Mouse (Mus musculus) kidney, embryonic 16.5 days (tissue): ENCODE data around the gene Fli1. TPM values are rescaled to one million over a fixed set of nuclear protein-coding genes. Genes with fewer than 3 reads are reported as not detected.

Source experiments
- ATAC-seq: fragments of 200-750 bp; cut with Nextera tagmentation; 2 replicates; pipeline ENCODE4 v1.8.0; 2017; ENCODE audit warnings: moderate TSS enrichment; ENCODE audit not compliant: low FRiP score, low TSS enrichment
- H3K27ac ChIP-seq: fragments of 300-500 bp; sonication (generic); 2 replicates; pipeline ENCODE4 v1.5.1; 2014; ENCODE audit warnings: low read length
- H3K27me3 ChIP-seq: fragments of 300-500 bp; sonication (generic); 2 replicates; pipeline ENCODE4 v1.6.1; 2014; ENCODE audit warnings: low read length, control low read depth, mixed read lengths; ENCODE audit not compliant: insufficient read depth
- H3K36me3 ChIP-seq: fragments of 300-500 bp; sonication (generic); 2 replicates; pipeline ENCODE4 v1.6.1; 2014; ENCODE audit warnings: low read length, control low read depth, mixed read lengths; ENCODE audit not compliant: insufficient read depth
- H3K4me1 ChIP-seq: fragments of 300-500 bp; sonication (generic); 2 replicates; pipeline ENCODE4 v1.6.1; 2014; ENCODE audit warnings: low read length, control low read depth, mixed read lengths; ENCODE audit not compliant: insufficient read depth
- H3K4me2 ChIP-seq: fragments of 300-500 bp; sonication (generic); replicated peaks from 2 replicates; pipeline ENCODE4 v1.6.1; 2014; ENCODE audit warnings: low read depth, low read length
- H3K4me3 ChIP-seq: fragments of 300-500 bp; sonication (generic); 2 replicates; pipeline ENCODE4 v1.5.1; 2014; ENCODE audit warnings: mild to moderate bottlenecking, low read length
- H3K9ac ChIP-seq: fragments of 300-500 bp; sonication (generic); replicated peaks from 2 replicates; pipeline ENCODE4 v1.6.1; 2014; ENCODE audit warnings: low read length
- H3K9me3 ChIP-seq: fragments of 300-500 bp; sonication (generic); 2 replicates; pipeline ENCODE4 v1.6.1; 2016; ENCODE audit warnings: low read length, control low read depth
- WGBS: fragments of 180-500 bp; shearing (Covaris S2); extraction: QIAGEN DNeasy Blood & Tissue Kit; methylation state at CpG from one replicate; pipeline ENCODE4 v1.1.7; 2014; 5-methylcytosine and 5-hydroxymethylcytosine counted together
- polyA plus RNA-seq: library from polyadenylated mRNA; unstranded; fragments of >200 nt; fragmentation: Nextera tagmentation; extraction: Ambion mirVana; gene quantifications from 2 replicates; pipeline ENCODE4 v1.2.1, GENCODE M21; 2015

Fli1 gene
- polyA plus RNA-seq, 1 experiment from 2014 or later: 30.3 TPM

GRCm38 (mm10) chr9:32495643-32495997 is 47.0 kb downstream of the Fli1 start:
- peaks cover 30% of the 10 kb centered on the region for H3K4me1 ChIP-seq
- H3K9me3 ChIP-seq: no peaks in the 10 kb centered on the region
- no peak overlapping the region for H3K9ac ChIP-seq
- H3K36me3 ChIP-seq: no peaks in the 10 kb centered on the region
- H3K4me2 ChIP-seq: no peak overlapping the region
- no peaks in the 10 kb centered on the region for H3K27me3 ChIP-seq
- no peak overlapping the region for H3K4me3 ChIP-seq
- 42% methylated on average over 7 of the region's 7 CpGs for WGBS
- no peak for ATAC-seq
- no peak overlapping the region for H3K27ac ChIP-seq

- 0 out of 2 replicates have a peak, but pooled peaks have one; percentile 36 for ATAC-seq
These were observed 47.6 kb downstream of the Fli1 start for GRCm38 (mm10) chr9:32494891-32495642.

DNA sequence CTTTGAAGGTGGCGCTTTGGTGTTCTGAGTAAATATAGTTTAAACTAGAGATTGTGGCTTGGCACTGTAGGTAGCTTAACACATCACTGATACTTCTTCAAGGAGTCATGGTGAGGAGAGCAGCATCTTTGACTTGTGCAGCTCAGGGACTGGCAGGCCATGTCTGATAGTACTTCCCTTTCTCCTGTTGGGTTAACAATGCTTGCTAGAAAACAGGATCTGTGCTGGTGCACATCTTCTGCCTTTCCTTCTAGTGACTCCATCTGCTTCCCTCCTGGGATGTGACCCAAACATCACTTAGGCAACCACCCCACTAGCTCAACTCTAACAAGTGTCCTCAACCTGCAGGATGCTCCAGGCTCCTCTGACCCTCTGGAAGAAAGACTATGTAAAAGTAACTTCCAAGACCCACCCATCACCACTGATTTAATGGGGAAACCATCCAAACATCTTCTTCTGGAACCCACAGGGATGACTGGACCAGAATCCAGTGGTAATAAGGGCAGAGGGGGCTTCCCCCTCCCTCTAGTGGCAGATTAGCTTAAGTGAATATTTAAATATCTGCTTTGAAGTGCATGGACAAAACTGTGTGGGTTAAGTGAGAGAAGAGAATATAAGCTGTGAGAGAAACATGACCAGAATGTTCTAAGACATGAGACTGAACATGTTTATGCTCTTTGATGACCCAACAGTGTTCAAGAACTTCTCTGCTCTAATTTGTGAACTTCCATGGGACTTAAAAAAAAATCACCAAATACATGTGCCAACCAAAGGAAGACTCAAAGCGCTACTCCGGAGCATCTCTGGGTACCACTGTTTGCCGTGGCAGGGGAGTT is 48.9 kb downstream of the Fli1 start:
- Histone ChIP-seq H3K9me3 (no peaks in the 10 kb centered on the region), H3K36me3 (no peaks in the 10 kb centered on the region), H3K4me3 (no peak overlapping the region), H3K4me1 (peaks cover 18% of the 10 kb centered on the region), H3K4me2 (no peak overlapping the region), H3K27ac (no peak overlapping the region), H3K9ac (no peak overlapping the region), H3K27me3 (no peaks in the 10 kb centered on the region)
- no peak for ATAC-seq
- 86% methylated on average over 4 of the region's 4 CpGs for WGBS

More at GRCm38 (mm10) chr9:32494891-32495642, 47.6 kb downstream of the Fli1 start:
- Histone ChIP-seq H3K36me3 (no peaks in the 10 kb centered on the region), H3K4me2 (no peak overlapping the region), H3K4me1 (peaks cover 29% of the 10 kb centered on the region), H3K9me3 (no peaks in the 10 kb centered on the region), H3K27ac (no peak overlapping the region), H3K27me3 (no peaks in the 10 kb centered on the region), H3K4me3 (no peak overlapping the region), H3K9ac (no peak overlapping the region)
- 18% methylated on average over 8 of the region's 8 CpGs for WGBS

DNA sequence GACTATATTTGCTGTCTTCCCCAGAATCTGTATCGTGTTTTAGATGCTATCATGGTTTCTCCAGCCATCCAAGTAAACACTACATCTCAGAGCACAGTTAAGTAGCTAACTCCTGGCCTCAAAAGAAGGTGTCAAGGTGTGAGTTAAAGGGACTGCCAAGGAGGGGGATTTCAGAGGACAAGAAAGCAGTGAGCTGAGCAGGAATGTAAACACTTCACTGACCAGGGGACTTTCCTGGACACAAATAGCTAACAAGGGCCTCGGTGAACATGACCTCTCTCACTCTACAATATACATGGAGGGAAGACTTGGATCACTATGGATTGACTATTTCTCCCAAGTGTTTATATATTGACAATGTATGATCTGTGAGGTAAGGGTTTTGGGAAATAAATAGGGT is 49.9 kb downstream of the Fli1 start:
- WGBS: 36% methylated on average over 2 of the region's 2 CpGs
- H3K4me1 ChIP-seq: peaks cover 18% of the 10 kb centered on the region
- ATAC-seq: no peak

DNA sequence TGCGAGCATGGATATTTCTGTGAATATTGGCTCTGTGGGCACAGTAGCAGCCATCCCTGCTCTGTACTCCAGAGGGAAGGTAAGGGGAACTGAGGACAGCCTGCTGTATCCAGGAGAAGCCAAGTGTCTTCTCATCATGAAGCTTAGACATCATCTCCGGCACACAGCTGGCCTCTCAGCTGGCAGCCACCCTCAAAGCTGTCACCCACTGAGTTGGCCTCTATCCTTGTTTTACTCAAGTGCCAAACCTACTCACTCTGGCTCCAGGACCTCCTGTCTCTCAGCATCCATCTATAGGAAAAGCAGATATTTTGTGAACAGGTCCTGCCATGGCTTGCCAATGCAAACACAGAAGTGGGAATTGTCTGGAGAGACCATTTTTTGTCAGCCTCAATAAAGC is 51.2 kb downstream of the Fli1 start:
- Histone ChIP-seq H3K27ac (no peak overlapping the region), H3K4me3 (no peak overlapping the region), H3K4me1 (peaks cover 12% of the 10 kb centered on the region), H3K27me3 (no peaks in the 10 kb centered on the region), H3K9me3 (no peaks in the 10 kb centered on the region), H3K4me2 (no peak overlapping the region), H3K36me3 (no peaks in the 10 kb centered on the region), H3K9ac (no peak overlapping the region)
- 100% methylated on average over 2 of the region's 2 CpGs for WGBS
- ATAC-seq: no peak

More for the DNA sequence above, 49.9 kb downstream of the Fli1 start:
- H3K27me3 ChIP-seq: no peaks in the 10 kb centered on the region
- H3K27ac ChIP-seq: no peak overlapping the region
- H3K4me2 ChIP-seq: no peak overlapping the region
- no peak overlapping the region for H3K4me3 ChIP-seq
- H3K9me3 ChIP-seq: no peaks in the 10 kb centered on the region
- H3K36me3 ChIP-seq: no peaks in the 10 kb centered on the region
- H3K9ac ChIP-seq: no peak overlapping the region

DNA sequence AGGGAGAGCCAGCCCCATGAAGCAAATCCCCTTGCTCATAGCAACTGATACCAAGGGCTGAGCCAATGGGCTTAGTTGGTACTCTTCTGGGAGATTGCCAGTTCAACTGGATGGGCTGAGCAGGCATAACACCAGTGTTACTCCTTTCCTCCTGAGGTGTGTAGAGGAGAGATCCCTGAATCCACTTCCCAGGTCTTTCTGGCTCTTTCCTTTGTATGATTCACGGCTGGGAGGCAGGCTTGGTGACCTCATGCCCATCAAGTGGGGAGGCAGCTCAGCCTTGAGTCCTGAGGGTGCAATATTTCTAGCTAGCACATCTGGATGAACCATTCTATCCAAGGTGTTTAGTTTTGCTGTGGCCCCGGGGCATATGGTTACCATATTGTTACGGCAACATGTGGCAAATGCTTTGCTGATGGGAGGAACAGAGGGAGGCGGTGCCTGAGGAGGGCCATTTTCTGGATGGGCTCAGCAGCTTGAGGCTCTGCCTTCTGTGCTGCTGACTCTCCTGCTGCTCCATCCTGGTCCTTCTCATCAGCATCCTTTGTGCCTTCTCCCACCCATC is 52.8 kb downstream of the Fli1 start:
- no peak for ATAC-seq
- Histone ChIP-seq H3K9ac (no peak overlapping the region), H3K27ac (no peak overlapping the region), H3K4me1 (peaks cover 2% of the 10 kb centered on the region; the same call in 1 of the 2 replicates), H3K4me3 (no peak overlapping the region), H3K36me3 (no peaks in the 10 kb centered on the region), H3K27me3 (no peaks in the 10 kb centered on the region), H3K9me3 (no peaks in the 10 kb centered on the region), H3K4me2 (no peak overlapping the region)
- 56% methylated on average over 4 of the region's 4 CpGs for WGBS

GRCm38 (mm10) chr9:32489315-32489714 is 53.3 kb downstream of the Fli1 start:
- ATAC-seq: no peak
- Histone ChIP-seq H3K9me3 (no peaks in the 10 kb centered on the region), H3K36me3 (no peaks in the 10 kb centered on the region), H3K27me3 (no peaks in the 10 kb centered on the region), H3K9ac (no peak overlapping the region), H3K4me3 (no peak overlapping the region), H3K4me2 (no peak overlapping the region), H3K27ac (no peak overlapping the region), H3K4me1 (no peaks in the 10 kb centered on the region)
- WGBS: 68% methylated on average over 4 of the region's 4 CpGs

GRCm38 (mm10) chr9:32488627-32489026 is 54.0 kb downstream of the Fli1 start:
- Histone ChIP-seq H3K4me3 (no peak overlapping the region), H3K36me3 (no peaks in the 10 kb centered on the region), H3K27ac (no peak overlapping the region), H3K4me2 (no peak overlapping the region), H3K4me1 (no peaks in the 10 kb centered on the region), H3K9ac (no peak overlapping the region), H3K9me3 (no peaks in the 10 kb centered on the region), H3K27me3 (no peaks in the 10 kb centered on the region)
- no peak for ATAC-seq

DNA sequence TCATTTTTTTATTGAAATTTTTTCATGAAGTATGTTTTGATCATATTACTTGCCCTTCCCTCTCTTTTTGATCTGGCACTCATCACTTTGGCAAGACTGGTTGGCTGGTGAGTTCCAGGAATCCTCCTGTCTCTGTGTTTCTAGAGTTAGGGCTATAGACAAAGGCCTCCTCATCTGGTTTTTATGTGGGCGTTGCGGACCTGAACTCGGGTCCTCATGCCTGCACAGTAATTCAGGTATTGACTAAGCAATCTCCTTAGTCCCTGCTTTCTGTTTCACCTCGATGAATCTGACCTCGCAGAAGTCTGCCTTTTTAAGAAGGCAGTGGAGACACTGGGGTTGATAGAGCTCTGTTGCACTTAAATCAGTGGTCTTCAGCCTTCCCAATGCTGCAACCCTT is 54.8 kb downstream of the Fli1 start:
- Histone ChIP-seq H3K27me3 (no peaks in the 10 kb centered on the region), H3K9ac (no peak overlapping the region), H3K4me3 (no peak overlapping the region), H3K9me3 (no peaks in the 10 kb centered on the region), H3K4me1 (no peaks in the 10 kb centered on the region), H3K27ac (no peak overlapping the region), H3K36me3 (no peaks in the 10 kb centered on the region), H3K4me2 (no peak overlapping the region)
- ATAC-seq: no peak
- WGBS: 88% methylated on average over 5 of the region's 5 CpGs

- Histone ChIP-seq H3K9me3 (no peaks in the 10 kb centered on the region), H3K9ac (no peak overlapping the region), H3K4me3 (no peak overlapping the region), H3K27ac (no peak overlapping the region), H3K27me3 (no peaks in the 10 kb centered on the region), H3K4me2 (no peak overlapping the region), H3K36me3 (no peaks in the 10 kb centered on the region), H3K4me1 (no peaks in the 10 kb centered on the region)
- ATAC-seq: no peak
- 83% methylated on average over 4 of the region's 4 CpGs for WGBS
These were observed 55.3 kb downstream of the Fli1 start for GRCm38 (mm10) chr9:32487401-32487800.
